Mouse (Mus musculus): ENCODE measurements around the gene Mcts1. TPM values are rescaled to one million over a fixed set of nuclear protein-coding genes. Genes with fewer than 3 reads are reported as not detected.

The Mcts1 gene
- polyA plus RNA-seq, 1 experiment from 2014 or later, result 95.9 TPM

- Histone ChIP-seq H3K4me1 (ENCODE audit: control insufficient read depth, insufficient read depth, low read length) (no peaks in the 10 kb centered on the region), H3K9ac (replicated peaks; ENCODE audit: low read depth, low read length) (no peak overlapping the region), H3K4me2 (replicated peaks; ENCODE audit: low read depth, low read length) (no peak overlapping the region), H3K36me3 (ENCODE audit: control insufficient read depth, insufficient read depth, low read length) (no peaks in the 10 kb centered on the region), H3K27ac (ENCODE audit: low read length) (no peak overlapping the region), H3K27me3 (ENCODE audit: control insufficient read depth, insufficient read depth, low read length) (no peaks in the 10 kb centered on the region), H3K9me3 (ENCODE audit: control insufficient read depth, low read depth, low read length) (no peaks in the 10 kb centered on the region), H3K4me3 (ENCODE audit: low read depth, low read length) (no peak overlapping the region)
- no peak for ATAC-seq (ENCODE audit: insufficient number of reproducible peaks, insufficient read depth, low FRiP score, low read depth)
Observed at GRCm38 (mm10) chrX:38583261-38583660, 17.1 kb upstream of the Mcts1 start.

GRCm38 (mm10) chrX:38589827-38590226 lies 10.6 kb upstream of the Mcts1 start:
- Histone ChIP-seq H3K9me3 (ENCODE audit: control insufficient read depth, low read depth, low read length) (no peaks in the 10 kb centered on the region), H3K4me2 (replicated peaks; ENCODE audit: low read depth, low read length) (no peak overlapping the region), H3K4me1 (ENCODE audit: control insufficient read depth, insufficient read depth, low read length) (no peaks in the 10 kb centered on the region), H3K36me3 (ENCODE audit: control insufficient read depth, insufficient read depth, low read length) (no peaks in the 10 kb centered on the region), H3K27ac (ENCODE audit: low read length) (no peak overlapping the region), H3K27me3 (ENCODE audit: control insufficient read depth, insufficient read depth, low read length) (no peaks in the 10 kb centered on the region), H3K4me3 (ENCODE audit: low read depth, low read length) (no peak overlapping the region), H3K9ac (replicated peaks; ENCODE audit: low read depth, low read length) (no peak overlapping the region)
- WGBS, result 49% methylated on average over 4 of the region's 4 CpGs
- no peak for ATAC-seq (ENCODE audit: insufficient number of reproducible peaks, insufficient read depth, low FRiP score, low read depth)

GRCm38 (mm10) chrX:38591749-38592148 lies 8.6 kb upstream of the Mcts1 start:
- H3K4me1 ChIP-seq (ENCODE audit: control insufficient read depth, insufficient read depth, low read length), result no peaks in the 10 kb centered on the region
- H3K4me2 ChIP-seq (replicated peaks; ENCODE audit: low read depth, low read length), result no peak overlapping the region
- H3K9me3 ChIP-seq (ENCODE audit: control insufficient read depth, low read depth, low read length), result no peaks in the 10 kb centered on the region
- no peaks in the 10 kb centered on the region for H3K36me3 ChIP-seq (ENCODE audit: control insufficient read depth, insufficient read depth, low read length)
- no peak for ATAC-seq (ENCODE audit: insufficient number of reproducible peaks, insufficient read depth, low FRiP score, low read depth)
- no peak overlapping the region for H3K9ac ChIP-seq (replicated peaks; ENCODE audit: low read depth, low read length)
- WGBS, result 77% methylated on average over 3 of the region's 3 CpGs
- H3K27ac ChIP-seq (ENCODE audit: low read length), result no peak overlapping the region
- H3K27me3 ChIP-seq (ENCODE audit: control insufficient read depth, insufficient read depth, low read length), result no peaks in the 10 kb centered on the region
- H3K4me3 ChIP-seq (ENCODE audit: low read depth, low read length), result no peak overlapping the region

- ATAC-seq (ENCODE audit: insufficient number of reproducible peaks, insufficient read depth, low FRiP score, low read depth), result no peak
- Histone ChIP-seq H3K4me1 (ENCODE audit: control insufficient read depth, insufficient read depth, low read length) (no peaks in the 10 kb centered on the region), H3K9me3 (ENCODE audit: control insufficient read depth, low read depth, low read length) (no peaks in the 10 kb centered on the region), H3K36me3 (ENCODE audit: control insufficient read depth, insufficient read depth, low read length) (no peaks in the 10 kb centered on the region), H3K27me3 (ENCODE audit: control insufficient read depth, insufficient read depth, low read length) (no peaks in the 10 kb centered on the region), H3K27ac (ENCODE audit: low read length) (no peak overlapping the region), H3K4me2 (replicated peaks; ENCODE audit: low read depth, low read length) (no peak overlapping the region), H3K4me3 (ENCODE audit: low read depth, low read length) (no peak overlapping the region), H3K9ac (replicated peaks; ENCODE audit: low read depth, low read length) (no peak overlapping the region)
- 40% methylated on average over 5 of the region's 5 CpGs for WGBS
Observed at GRCm38 (mm10) chrX:38593180-38593889, 7.0 kb upstream of the Mcts1 start.

- H3K27me3 ChIP-seq (ENCODE audit: control insufficient read depth, insufficient read depth, low read length), result no peaks in the 10 kb centered on the region
- H3K27ac ChIP-seq (ENCODE audit: low read length), result peak overlapping the region; percentile 69
- H3K4me1 ChIP-seq (ENCODE audit: control insufficient read depth, insufficient read depth, low read length), result no peaks in the 10 kb centered on the region
- peak overlapping the region; percentile 43 for H3K4me3 ChIP-seq (ENCODE audit: low read depth, low read length)
- peak overlapping the region; percentile 50 for H3K4me2 ChIP-seq (replicated peaks; ENCODE audit: low read depth, low read length)
- H3K36me3 ChIP-seq (ENCODE audit: control insufficient read depth, insufficient read depth, low read length), result no peaks in the 10 kb centered on the region
- no peaks in the 10 kb centered on the region for H3K9me3 ChIP-seq (ENCODE audit: control insufficient read depth, low read depth, low read length)
- ATAC-seq (ENCODE audit: insufficient number of reproducible peaks, insufficient read depth, low FRiP score, low read depth), result peak; percentile 49; the same call in 1 of the 2 replicates
- WGBS, result 23% methylated on average over 3 of the region's 3 CpGs
- 0 out of 2 replicates have a peak overlapping the region, but pooled peaks have one; percentile 36 for H3K9ac ChIP-seq (replicated peaks; ENCODE audit: low read depth, low read length)
Observed at GRCm38 (mm10) chrX:38600995-38601369, 604 bp downstream of the Mcts1 start.

- Histone ChIP-seq H3K36me3 (ENCODE audit: control insufficient read depth, insufficient read depth, low read length) (no peaks in the 10 kb centered on the region), H3K27ac (ENCODE audit: low read length) (peak within 1 kb of the TSS; percentile 88), H3K9ac (replicated peaks; ENCODE audit: low read depth, low read length) (peak within 1 kb of the TSS; percentile 40; the same call in 1 of the 2 replicates), H3K9me3 (ENCODE audit: control insufficient read depth, low read depth, low read length) (no peaks in the 10 kb centered on the region), H3K4me3 (ENCODE audit: low read depth, low read length) (peak within 1 kb of the TSS; percentile 41), H3K27me3 (ENCODE audit: control insufficient read depth, insufficient read depth, low read length) (no peaks in the 10 kb centered on the region), H3K4me1 (ENCODE audit: control insufficient read depth, insufficient read depth, low read length) (no peaks in the 10 kb centered on the region; the same call in 1 of the 2 replicates), H3K4me2 (replicated peaks; ENCODE audit: low read depth, low read length) (peak within 1 kb of the TSS; percentile 37)
- peak; percentile 98 for ATAC-seq (ENCODE audit: insufficient number of reproducible peaks, insufficient read depth, low FRiP score, low read depth)
- 20% methylated on average over 43 of the region's 43 CpGs for WGBS
Observed at GRCm38 (mm10) chrX:38634801-38635637, 34.6 kb downstream of the Mcts1 start, which contains the start of gene C1galt1c1. C1galt1c1 (minus strand) TSS chrX:38635087.

GRCm38 (mm10) chrX:38635638-38635931 lies 35.2 kb downstream of the Mcts1 start:
- H3K4me2 ChIP-seq (replicated peaks; ENCODE audit: low read depth, low read length), result peak overlapping the region; percentile 37
- no peaks in the 10 kb centered on the region for H3K9me3 ChIP-seq (ENCODE audit: control insufficient read depth, low read depth, low read length)
- no peak overlapping the region for H3K9ac ChIP-seq (replicated peaks; ENCODE audit: low read depth, low read length)
- H3K27me3 ChIP-seq (ENCODE audit: control insufficient read depth, insufficient read depth, low read length), result no peaks in the 10 kb centered on the region
- H3K36me3 ChIP-seq (ENCODE audit: control insufficient read depth, insufficient read depth, low read length), result no peaks in the 10 kb centered on the region
- H3K4me3 ChIP-seq (ENCODE audit: low read depth, low read length), result peak overlapping the region; percentile 41
- H3K27ac ChIP-seq (ENCODE audit: low read length), result 0 out of 2 replicates have a peak overlapping the region, but pooled peaks have one; percentile 15
- no peaks in the 10 kb centered on the region; the same call in 1 of the 2 replicates for H3K4me1 ChIP-seq (ENCODE audit: control insufficient read depth, insufficient read depth, low read length)
- ATAC-seq (ENCODE audit: insufficient number of reproducible peaks, insufficient read depth, low FRiP score, low read depth), result peak; percentile 39

- Histone ChIP-seq H3K4me3 (ENCODE audit: low read depth, low read length) (no peak overlapping the region), H3K4me2 (replicated peaks; ENCODE audit: low read depth, low read length) (no peak overlapping the region), H3K4me1 (ENCODE audit: control insufficient read depth, insufficient read depth, low read length) (no peaks in the 10 kb centered on the region), H3K9ac (replicated peaks; ENCODE audit: low read depth, low read length) (no peak overlapping the region), H3K9me3 (ENCODE audit: control insufficient read depth, low read depth, low read length) (no peaks in the 10 kb centered on the region), H3K27ac (ENCODE audit: low read length) (no peak overlapping the region), H3K36me3 (ENCODE audit: control insufficient read depth, insufficient read depth, low read length) (no peaks in the 10 kb centered on the region), H3K27me3 (ENCODE audit: control insufficient read depth, insufficient read depth, low read length) (no peaks in the 10 kb centered on the region)
- no peak for ATAC-seq (ENCODE audit: insufficient number of reproducible peaks, insufficient read depth, low FRiP score, low read depth)
- 45% methylated on average over 4 of the region's 4 CpGs for WGBS
Observed at GRCm38 (mm10) chrX:38641435-38641834, 41.1 kb downstream of the Mcts1 start.

Measured in stomach, embryonic 14.5 days (tissue).